Mouse (Mus musculus): ENCODE results near the gene Vmn1r84. TPM values are rescaled to one million over a fixed set of nuclear protein-coding genes. Genes with fewer than 3 reads are reported as not detected.

The Vmn1r84 gene
- not detected in 2 replicates for polyA plus RNA-seq (2015; fragmentation: Nextera tagmentation; extraction: Ambion mirVana)

DNA sequence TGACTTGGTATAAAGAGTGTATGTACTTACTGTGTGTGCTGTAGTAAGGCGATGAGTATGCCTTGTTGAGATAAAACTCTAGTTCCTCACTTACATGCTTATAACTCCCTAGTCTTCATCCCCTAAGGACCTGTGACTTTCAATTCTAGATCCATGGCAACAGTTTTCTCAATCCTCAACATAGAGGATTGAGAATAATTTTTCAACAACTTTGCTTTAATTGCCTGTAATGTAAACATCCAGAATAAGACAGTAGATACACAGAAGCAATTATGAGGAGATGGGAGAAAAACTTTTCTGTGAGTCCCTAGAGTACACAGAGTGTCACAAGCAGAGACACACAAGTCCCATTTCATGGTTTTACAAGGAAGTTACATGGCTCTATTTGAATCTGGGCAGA lies at the start of gene Vmn1r84:
TSS of gene Vmn1r84 (minus strand) at position 101 of the 400 bp plus-strand sequence.
- 27% methylated on average over 1 of the region's 1 CpGs for WGBS (ENCODE audit: insufficient replicate concordance)
- Histone ChIP-seq H3K9me3 (replicated peaks; ENCODE audit: control insufficient read depth, low read length) (no peaks in the 10 kb centered on the region), H3K27me3 (ENCODE audit: control insufficient read depth, insufficient read depth, low read depth, low read length) (no peaks in the 10 kb centered on the region), H3K9ac (ENCODE audit: low read depth, low read length) (no peak within 1 kb of the TSS), H3K4me3 (ENCODE audit: low read depth, low read length) (no peak within 1 kb of the TSS), H3K27ac (ENCODE audit: low read length) (no peak within 1 kb of the TSS), H3K36me3 (ENCODE audit: control insufficient read depth, insufficient read depth) (no peaks in the 10 kb centered on the region), H3K4me1 (ENCODE audit: control insufficient read depth, low read depth, low read length) (no peaks in the 10 kb centered on the region), H3K4me2 (ENCODE audit: low read depth, low read length) (no peak within 1 kb of the TSS)
- ATAC-seq (ENCODE audit: low read depth) = no peak

DNA sequence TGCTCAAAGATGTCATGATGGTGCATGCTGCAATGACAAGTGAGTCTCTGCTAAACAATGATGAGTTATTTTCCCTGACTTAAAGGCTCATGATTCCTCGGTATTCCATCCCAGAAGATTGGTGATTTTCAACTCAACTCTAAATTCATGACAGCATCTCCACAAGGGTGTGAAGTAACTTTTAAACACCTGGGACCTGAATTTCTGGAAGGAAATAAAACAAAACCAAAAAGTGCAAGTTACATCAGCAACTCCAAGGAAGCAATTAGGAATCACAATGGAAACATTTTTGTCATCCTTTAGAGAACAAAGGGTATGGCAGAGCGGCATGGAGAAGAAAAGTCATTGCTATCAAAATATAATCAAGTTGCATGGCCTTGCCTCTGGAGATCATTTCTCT lies 39.7 kb downstream of the Vmn1r84 start, which contains the start of gene Vmn1r83:
TSS of gene Vmn1r83 (minus strand) at position 101 of the 400 bp plus-strand sequence.
- Histone ChIP-seq H3K9me3 (replicated peaks; ENCODE audit: control insufficient read depth, low read length) (no peaks in the 10 kb centered on the region), H3K4me2 (ENCODE audit: low read depth, low read length) (no peak within 1 kb of the TSS), H3K36me3 (ENCODE audit: control insufficient read depth, insufficient read depth) (no peaks in the 10 kb centered on the region), H3K9ac (ENCODE audit: low read depth, low read length) (no peak within 1 kb of the TSS), H3K27ac (ENCODE audit: low read length) (no peak within 1 kb of the TSS), H3K4me3 (ENCODE audit: low read depth, low read length) (no peak within 1 kb of the TSS), H3K27me3 (ENCODE audit: control insufficient read depth, insufficient read depth, low read depth, low read length) (no peaks in the 10 kb centered on the region), H3K4me1 (ENCODE audit: control insufficient read depth, low read depth, low read length) (no peaks in the 10 kb centered on the region)
- 58% methylated on average over 2 of the region's 2 CpGs for WGBS (ENCODE audit: insufficient replicate concordance)
- ATAC-seq (ENCODE audit: low read depth) = no peak

Small RNAs within 50 kb of the gene (microRNA-seq; reads per million reads assigned to microRNA genes)
- gene Gm23521 = not detected

Other genes starting within 250 kb of the Vmn1r84 start
- not detected in 2 replicates for gene Vmn1r78, start 219.0 kb downstream of the Vmn1r84 start, polyA plus RNA-seq (2015; fragmentation: Nextera tagmentation; extraction: Ambion mirVana)
- gene Vmn1r79, start 198.0 kb downstream of the Vmn1r84 start, polyA plus RNA-seq (2015; fragmentation: Nextera tagmentation; extraction: Ambion mirVana) = not detected in 2 replicates
- gene Vmn1r80, start 180.0 kb downstream of the Vmn1r84 start, polyA plus RNA-seq (2015; fragmentation: Nextera tagmentation; extraction: Ambion mirVana) = not detected in 2 replicates
- not detected in 2 replicates for gene Vmn1r81, start 101.0 kb downstream of the Vmn1r84 start, polyA plus RNA-seq (2015; fragmentation: Nextera tagmentation; extraction: Ambion mirVana)
- gene Vmn1r82, start 68.8 kb downstream of the Vmn1r84 start, polyA plus RNA-seq (2015; fragmentation: Nextera tagmentation; extraction: Ambion mirVana) = not detected in 2 replicates
- gene Vmn1r83, start 39.8 kb downstream of the Vmn1r84 start, polyA plus RNA-seq (2015; fragmentation: Nextera tagmentation; extraction: Ambion mirVana) = not detected in 2 replicates
- gene Zfp551, start 53.5 kb upstream of the Vmn1r84 start, polyA plus RNA-seq (2015; fragmentation: Nextera tagmentation; extraction: Ambion mirVana) = 0.54 and 0.72 TPM in 2 replicates
- gene Zfp606, start 109.0 kb upstream of the Vmn1r84 start, polyA plus RNA-seq (2015; fragmentation: Nextera tagmentation; extraction: Ambion mirVana) = 3.1 and 3.2 TPM in 2 replicates
- not detected in 2 replicates for gene 2900092C05Rik, start 143.2 kb upstream of the Vmn1r84 start, polyA plus RNA-seq (2015; fragmentation: Nextera tagmentation; extraction: Ambion mirVana)
- gene Vmn2r53, start 239.5 kb upstream of the Vmn1r84 start, polyA plus RNA-seq (2015; fragmentation: Nextera tagmentation; extraction: Ambion mirVana) = not detected in 2 replicates

Measured in liver, embryonic 16.5 days (tissue).